Mouse (Mus musculus): Measurements from ENCODE around the gene Klra8. TPM values are rescaled to one million over a fixed set of nuclear protein-coding genes. Genes with fewer than 3 reads are reported as not detected.
"Not testable (repeated sequence)": the region's sequence is repeated elsewhere in the genome, so short reads cannot be mapped to it uniquely, and the experiment has no call there.

Gene Klra8
- total RNA-seq (2021) (under 1 TPM; 0.61 to 0.84 TPM), polyA plus RNA-seq (2012; rRNA removed) (0.14 TPM in 1 of 2 replicates, not detected in the other)
- long read RNA-seq: 0 reads

GRCm38 (mm10) chr6:130129798-130130197, at the start of gene Klra8:
TSS of gene Klra8 (minus strand) at chr6:130129898.
- H3K79me2 ChIP-seq (replicated peaks; ENCODE audit: control insufficient read depth, insufficient read depth, low read length); H3K27me3 ChIP-seq (ENCODE audit: control insufficient read depth, insufficient read depth, low read length); H3K9ac ChIP-seq (ENCODE audit: low read depth, low read length); H3K4me1 ChIP-seq (ENCODE audit: control insufficient read depth, insufficient read depth, low read length); H3K36me3 ChIP-seq (ENCODE audit: control insufficient read depth, insufficient read depth, low read length); H3K4me3 ChIP-seq; intact Hi-C loops (cut with DNase I); DNase-seq; H3K27ac ChIP-seq: not testable (repeated sequence)
- 47% methylated on average over 4 of the region's 4 CpGs for WGBS

DNA sequence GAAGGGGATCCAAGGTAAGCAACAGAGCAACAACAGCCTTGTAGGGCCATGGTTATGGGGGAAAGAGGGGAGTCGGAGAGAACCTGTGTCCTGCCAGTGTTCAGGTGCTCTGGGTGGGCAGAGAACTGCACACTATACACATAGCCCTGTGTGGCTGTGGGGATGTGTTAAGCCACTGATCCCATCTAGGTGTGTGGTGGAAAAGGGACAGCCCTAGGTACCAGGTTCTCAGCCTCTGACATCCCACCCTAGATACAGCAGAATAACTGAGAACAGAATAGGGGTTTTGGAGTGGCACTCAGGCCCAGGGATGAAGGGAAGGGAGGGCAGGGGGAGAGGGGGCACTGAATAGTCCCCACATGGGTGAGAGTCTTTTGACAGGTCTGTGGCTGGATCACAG, 19.2 kb downstream of the Klra8 start:
- H3K79me2 ChIP-seq (replicated peaks; ENCODE audit: control insufficient read depth, insufficient read depth, low read length): no peaks in the 10 kb centered on the region
- 77% methylated on average over 1 of the region's 1 CpGs for WGBS
- no peaks in the 10 kb centered on the region for H3K36me3 ChIP-seq (ENCODE audit: control insufficient read depth, insufficient read depth, low read length)
- H3K9ac ChIP-seq (ENCODE audit: low read depth, low read length): no peak overlapping the region
- TF ChIP-seq POLR2A (IDR thresholded peaks at IDR 0.05; ENCODE audit: insufficient read depth, low read depth, low read length) (no peak), CTCF (IDR thresholded peaks at IDR 0.05) (no peak), EP300 (IDR thresholded peaks at IDR 0.05; ENCODE audit: insufficient read depth, low read depth, low read length) (no peak)
- H3K27me3 ChIP-seq (ENCODE audit: control insufficient read depth, insufficient read depth, low read length): no peaks in the 10 kb centered on the region
- H3K27ac ChIP-seq: no peak overlapping the region
- intact Hi-C loops (cut with DNase I): no loop called here
- H3K4me3 ChIP-seq: no peak overlapping the region
- no peak for DNase-seq
- H3K4me1 ChIP-seq (ENCODE audit: control insufficient read depth, insufficient read depth, low read length): no peaks in the 10 kb centered on the region

DNA sequence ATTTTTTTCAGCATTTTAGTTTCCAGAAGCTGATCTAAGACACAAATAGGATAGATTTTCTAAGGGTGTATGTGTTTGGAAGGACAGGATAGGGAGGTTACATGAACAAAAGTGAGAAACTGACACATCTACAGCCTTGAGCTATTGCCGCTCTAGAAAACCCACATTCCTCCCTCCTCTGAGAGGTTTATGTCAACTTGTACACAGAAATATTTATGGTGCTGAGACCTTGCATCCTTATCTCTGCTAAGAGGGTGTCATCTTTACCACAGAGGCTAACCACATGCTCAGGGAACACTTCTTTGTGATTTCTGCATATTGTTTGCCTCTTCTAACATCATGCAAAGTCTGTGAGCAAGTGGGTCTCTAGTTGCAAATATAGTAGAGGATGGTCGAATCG, 27.0 kb downstream of the Klra8 start:
- H3K9ac ChIP-seq (ENCODE audit: low read depth, low read length); H3K27me3 ChIP-seq (ENCODE audit: control insufficient read depth, insufficient read depth, low read length); intact Hi-C loops (cut with DNase I); DNase-seq; H3K79me2 ChIP-seq (replicated peaks; ENCODE audit: control insufficient read depth, insufficient read depth, low read length); H3K4me3 ChIP-seq; H3K4me1 ChIP-seq (ENCODE audit: control insufficient read depth, insufficient read depth, low read length); H3K36me3 ChIP-seq (ENCODE audit: control insufficient read depth, insufficient read depth, low read length); H3K27ac ChIP-seq: not testable (repeated sequence)
- 76% methylated on average over 3 of the region's 3 CpGs for WGBS

DNA sequence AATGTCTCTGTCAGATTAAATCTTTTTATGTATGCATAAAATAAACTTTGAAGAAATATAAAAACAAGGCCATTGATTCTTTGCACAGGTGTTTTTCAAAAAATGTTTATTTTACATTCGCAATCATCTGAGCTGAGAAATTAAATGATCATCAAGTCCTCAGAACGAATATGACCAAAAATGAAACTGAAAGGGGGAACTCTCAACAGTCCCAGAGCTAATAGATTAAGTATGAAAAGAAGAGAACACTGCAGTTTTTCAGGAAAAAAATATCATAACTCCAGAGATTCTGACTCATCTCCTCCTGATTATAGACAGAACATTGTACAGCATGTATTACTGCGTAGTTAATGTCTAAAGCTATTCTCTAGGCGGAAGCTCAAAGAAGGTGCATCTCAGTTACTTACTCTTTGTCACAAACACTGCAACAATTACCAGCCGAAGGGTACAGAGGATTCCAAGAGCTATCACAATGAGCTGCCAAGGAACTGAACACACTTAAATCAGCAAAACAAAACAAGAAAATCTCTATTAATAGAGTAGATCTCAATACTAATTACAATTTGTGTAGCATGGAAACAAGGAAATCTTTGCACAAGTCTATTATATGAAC, 37.3 kb downstream of the Klra8 start:
- no peaks in the 10 kb centered on the region for H3K27me3 ChIP-seq (ENCODE audit: control insufficient read depth, insufficient read depth, low read length)
- DNase-seq: no peak
- intact Hi-C loops (cut with DNase I): no loop called here
- no peaks in the 10 kb centered on the region for H3K36me3 ChIP-seq (ENCODE audit: control insufficient read depth, insufficient read depth, low read length)
- H3K9ac ChIP-seq (ENCODE audit: low read depth, low read length): no peak overlapping the region
- no peak overlapping the region for H3K27ac ChIP-seq
- no peak overlapping the region for H3K4me3 ChIP-seq
- H3K79me2 ChIP-seq (replicated peaks; ENCODE audit: control insufficient read depth, insufficient read depth, low read length): no peaks in the 10 kb centered on the region
- H3K4me1 ChIP-seq (ENCODE audit: control insufficient read depth, insufficient read depth, low read length): no peaks in the 10 kb centered on the region
- 64% methylated on average over 5 of the region's 5 CpGs for WGBS
- TF ChIP-seq CTCF (IDR thresholded peaks at IDR 0.05): no peak
- TF ChIP-seq EP300 (IDR thresholded peaks at IDR 0.05; ENCODE audit: insufficient read depth, low read depth, low read length): no peak
- TF ChIP-seq POLR2A (IDR thresholded peaks at IDR 0.05; ENCODE audit: insufficient read depth, low read depth, low read length): no peak

- H3K36me3 ChIP-seq (ENCODE audit: control insufficient read depth, insufficient read depth, low read length); H3K27ac ChIP-seq; H3K27me3 ChIP-seq (ENCODE audit: control insufficient read depth, insufficient read depth, low read length); H3K4me1 ChIP-seq (ENCODE audit: control insufficient read depth, insufficient read depth, low read length); H3K4me3 ChIP-seq; DNase-seq; H3K9ac ChIP-seq (ENCODE audit: low read depth, low read length); intact Hi-C loops (cut with DNase I); H3K79me2 ChIP-seq (replicated peaks; ENCODE audit: control insufficient read depth, insufficient read depth, low read length): not testable (repeated sequence)
- WGBS: 33% methylated on average over 1 of the region's 1 CpGs
These were observed 62.5 kb downstream of the Klra8 start, which contains the start of gene Klra4 for GRCm38 (mm10) chr6:130067171-130067570. TSS of gene Klra4 (minus strand) at chr6:130067271.

Other genes starting within 250 kb of the Klra8 start
- not detected for gene Klra5, start 212.2 kb downstream of the Klra8 start, total RNA-seq (2021)
- not detected in 2 replicates for gene Klra5, start 212.2 kb downstream of the Klra8 start, polyA plus RNA-seq (2012; rRNA removed)
- not detected for gene Klra6, start 102.9 kb downstream of the Klra8 start, total RNA-seq (2021)
- not detected in 2 replicates for gene Klra6, start 102.9 kb downstream of the Klra8 start, polyA plus RNA-seq (2012; rRNA removed)
- not detected for gene Klra4, start 62.6 kb downstream of the Klra8 start, total RNA-seq (2021)
- 0.27 TPM in 1 of 2 replicates, not detected in the other for gene Klra4, start 62.6 kb downstream of the Klra8 start, polyA plus RNA-seq (2012; rRNA removed)
- gene Klra9, start 63.2 kb upstream of the Klra8 start, total RNA-seq (2021): 1 to 10 TPM; 1.7 to 2.8 TPM
- 0.35 and 0.39 TPM in 2 replicates for gene Klra9, start 63.2 kb upstream of the Klra8 start, polyA plus RNA-seq (2012; rRNA removed)
- gene Klra7, start 103.4 kb upstream of the Klra8 start, total RNA-seq (2021): under 1 TPM in 1 of 2 experiments, not detected in 1; 0.20 TPM
- not detected in 2 replicates for gene Klra7, start 103.4 kb upstream of the Klra8 start, polyA plus RNA-seq (2012; rRNA removed)
- gene Klra10, start 152.0 kb upstream of the Klra8 start, total RNA-seq (2021): under 1 TPM in 1 of 2 experiments, not detected in 1; 0.57 TPM
- gene Klra10, start 152.0 kb upstream of the Klra8 start, polyA plus RNA-seq (2012; rRNA removed): not detected in 2 replicates
- gene Klra3, start 207.7 kb upstream of the Klra8 start, total RNA-seq (2021): not detected
- not detected in 2 replicates for gene Klra3, start 207.7 kb upstream of the Klra8 start, polyA plus RNA-seq (2012; rRNA removed)

All from heart, adult 2 months (tissue).